Mouse (Mus musculus) embryonic facial prominence, embryonic 13.5 days (tissue): ENCODE measurements around the gene Eya4. TPM values are rescaled to one million over a fixed set of nuclear protein-coding genes. Genes with fewer than 3 reads are reported as not detected.

Source experiments
- ATAC-seq: fragments of 200-750 bp; cut with Nextera tagmentation; 2 replicates; pipeline ENCODE4 v1.8.0; 2017; ENCODE audit warnings: low read depth; ENCODE audit not compliant: insufficient number of reproducible peaks, insufficient read depth, low FRiP score, low TSS enrichment
- H3K27ac ChIP-seq: fragments of 300-500 bp; sonication (generic); 2 replicates; pipeline ENCODE4 v1.5.1; 2015; ENCODE audit warnings: moderate library complexity, mild to moderate bottlenecking, inconsistent platforms
- H3K27me3 ChIP-seq: fragments of 300-500 bp; sonication (generic); 2 replicates; pipeline ENCODE4 v1.6.1; 2015; ENCODE audit warnings: mild to moderate bottlenecking, inconsistent platforms
- H3K36me3 ChIP-seq: fragments of 300-500 bp; sonication (generic); 2 replicates; pipeline ENCODE4 v1.6.1; 2015; ENCODE audit warnings: mild to moderate bottlenecking, inconsistent platforms
- H3K4me1 ChIP-seq: fragments of 300-500 bp; sonication (generic); 2 replicates; pipeline ENCODE4 v1.6.1; 2015; ENCODE audit warnings: inconsistent platforms
- H3K4me2 ChIP-seq: fragments of 300-500 bp; sonication (generic); 2 replicates; pipeline ENCODE4 v1.6.1; 2015; ENCODE audit warnings: moderate library complexity, mild to moderate bottlenecking, inconsistent platforms
- H3K4me3 ChIP-seq: fragments of 300-500 bp; sonication (generic); 2 replicates; pipeline ENCODE4 v1.5.1; 2015; ENCODE audit warnings: mild to moderate bottlenecking, inconsistent platforms
- H3K9ac ChIP-seq: fragments of 300-500 bp; sonication (generic); 2 replicates; pipeline ENCODE4 v1.6.1; 2015; ENCODE audit warnings: mild to moderate bottlenecking, inconsistent platforms
- H3K9me3 ChIP-seq: fragments of 300-500 bp; sonication (generic); 2 replicates; pipeline ENCODE4 v1.6.1; 2016; ENCODE audit warnings: inconsistent platforms
- WGBS: fragments of 180-500 bp; shearing (Covaris S2); methylation state at CpG from one replicate; pipeline ENCODE4 v1.1.7; 2015; ENCODE audit warnings: mixed read lengths; 5-methylcytosine and 5-hydroxymethylcytosine counted together
- polyA plus RNA-seq: library from polyadenylated mRNA; unstranded; fragments of >200 nt; fragmentation: Nextera tagmentation; extraction: Ambion mirVana; gene quantifications from 2 replicates; pipeline ENCODE4 v1.2.1, GENCODE M21; 2015

Gene Eya4
- polyA plus RNA-seq, 1 experiment from 2014 or later: 13.1 TPM

DNA sequence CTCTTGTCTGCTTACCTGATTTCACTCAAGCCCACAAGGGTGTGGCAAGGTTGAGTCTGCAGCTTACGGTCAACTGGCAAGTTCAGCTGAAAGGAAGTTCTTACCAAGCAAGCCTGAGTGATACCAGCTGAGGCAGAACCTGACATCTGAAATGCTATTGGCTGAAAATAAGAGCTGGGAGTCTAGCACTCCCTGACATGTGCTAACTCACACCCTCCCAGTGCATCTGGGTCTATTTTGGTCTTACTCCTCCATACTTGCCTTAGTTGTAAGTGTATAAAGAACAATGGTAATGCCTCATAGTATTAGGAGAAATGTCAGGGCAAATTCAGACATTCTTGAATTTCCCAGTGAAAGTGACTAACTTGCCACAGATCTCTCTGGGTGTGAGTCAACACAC, 260.3 kb downstream of the Eya4 start:
- Histone ChIP-seq H3K27ac (no peak overlapping the region), H3K27me3 (no peaks in the 10 kb centered on the region), H3K4me2 (no peak overlapping the region), H3K4me1 (peaks cover 22% of the 10 kb centered on the region), H3K9ac (no peak overlapping the region), H3K9me3 (no peaks in the 10 kb centered on the region), H3K4me3 (no peak overlapping the region), H3K36me3 (no peaks in the 10 kb centered on the region)
- no peak for ATAC-seq
- WGBS: 70% methylated on average over 1 of the region's 1 CpGs

DNA sequence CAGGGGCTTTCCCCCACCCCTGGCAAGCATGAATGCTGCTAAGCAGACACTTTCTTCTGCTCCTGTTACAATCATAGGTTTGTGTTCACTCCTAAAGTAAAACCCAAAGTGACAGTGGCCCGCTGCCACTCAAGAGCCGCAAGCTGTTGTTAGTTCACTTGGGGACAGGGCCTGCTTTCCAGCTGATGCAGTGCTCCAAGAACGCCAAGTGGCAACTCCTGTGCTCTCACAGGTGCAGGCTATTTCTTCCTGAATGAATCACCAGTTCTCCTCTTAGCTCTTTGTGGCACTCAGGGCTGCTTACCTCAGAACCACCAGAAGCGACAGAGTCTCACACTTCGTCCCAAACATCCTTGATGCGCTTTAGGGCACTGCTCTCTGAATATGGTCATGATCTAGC, 261.3 kb downstream of the Eya4 start:
- Histone ChIP-seq H3K27ac (no peak overlapping the region), H3K9me3 (no peaks in the 10 kb centered on the region), H3K4me2 (no peak overlapping the region), H3K36me3 (no peaks in the 10 kb centered on the region), H3K27me3 (no peaks in the 10 kb centered on the region), H3K4me1 (peaks cover 22% of the 10 kb centered on the region), H3K9ac (no peak overlapping the region), H3K4me3 (no peak overlapping the region)
- ATAC-seq: no peak
- WGBS: 79% methylated on average over 6 of the region's 6 CpGs

DNA sequence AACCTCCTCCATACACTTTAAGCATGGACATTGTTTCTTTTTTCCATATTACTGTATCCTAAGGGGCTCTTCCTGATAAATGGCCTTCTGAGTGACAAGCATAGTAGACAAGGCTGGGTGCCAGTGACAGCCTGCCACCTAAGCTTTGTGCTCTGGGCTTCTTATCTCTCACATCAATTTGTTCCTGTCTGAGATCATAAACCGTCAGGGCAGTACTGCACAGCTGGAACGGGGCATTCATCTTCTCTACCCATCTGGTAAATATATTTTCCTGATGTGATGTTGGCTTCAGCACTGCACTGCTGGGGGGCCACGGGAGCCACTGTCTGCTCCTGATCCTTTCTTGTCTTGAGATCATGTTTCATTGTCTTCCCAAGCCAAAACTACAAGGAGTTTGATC, 261.8 kb downstream of the Eya4 start:
- Histone ChIP-seq H3K9me3 (no peaks in the 10 kb centered on the region), H3K27ac (no peak overlapping the region), H3K9ac (no peak overlapping the region), H3K4me1 (peaks cover 22% of the 10 kb centered on the region), H3K36me3 (no peaks in the 10 kb centered on the region), H3K4me2 (no peak overlapping the region), H3K27me3 (no peaks in the 10 kb centered on the region), H3K4me3 (no peak overlapping the region)
- ATAC-seq: no peak
- WGBS: 15% methylated on average over 3 of the region's 3 CpGs

DNA sequence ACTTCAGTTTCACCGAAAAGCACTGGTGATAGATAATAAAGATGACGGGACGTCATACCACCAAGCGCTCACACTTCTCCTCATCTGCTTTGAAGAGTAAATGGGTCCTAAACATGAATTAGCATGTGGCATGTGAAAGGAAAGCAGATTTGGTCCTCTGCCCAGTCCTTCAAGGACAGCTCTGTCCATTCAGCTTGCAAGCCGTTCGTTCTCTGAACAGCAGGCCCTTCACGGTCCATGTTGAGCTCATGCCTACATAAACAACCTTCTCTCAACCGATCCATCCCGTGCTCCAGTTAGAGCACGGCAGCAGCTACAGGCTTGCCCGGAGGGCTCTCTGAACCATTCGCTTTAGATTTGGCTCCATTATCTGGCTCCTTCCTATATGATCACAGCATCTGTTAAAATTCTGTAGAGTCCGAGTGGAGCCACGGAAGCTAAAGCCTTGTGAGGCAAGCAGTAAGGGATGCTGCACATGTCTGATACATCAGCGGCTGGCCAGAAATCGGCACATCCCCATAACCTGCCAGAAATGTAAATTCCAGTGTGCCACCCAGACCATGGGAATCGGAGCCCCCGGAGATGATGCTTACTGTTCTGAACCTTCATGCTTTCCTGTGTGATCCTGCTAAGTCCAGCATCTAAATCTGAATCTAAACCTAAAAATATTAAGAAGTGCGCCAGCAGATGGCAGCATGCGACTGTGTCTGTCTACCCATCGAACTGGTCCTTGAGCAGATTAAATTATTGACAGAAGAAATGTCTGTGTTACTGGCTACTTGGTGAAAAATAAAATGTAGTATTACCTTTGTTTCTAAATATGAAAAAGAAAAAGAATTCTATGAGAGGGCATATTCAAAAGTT, 264.0 kb downstream of the Eya4 start:
- ATAC-seq: no peak
- Histone ChIP-seq H3K9ac (no peak overlapping the region), H3K27me3 (0 out of 2 replicates have a peak, but pooled peaks cover 6% of the 10 kb centered on the region), H3K9me3 (no peaks in the 10 kb centered on the region), H3K4me2 (no peak overlapping the region), H3K36me3 (no peaks in the 10 kb centered on the region), H3K4me3 (no peak overlapping the region), H3K4me1 (peaks cover 12% of the 10 kb centered on the region), H3K27ac (no peak overlapping the region)
- WGBS: 67% methylated on average over 21 of the region's 21 CpGs

DNA sequence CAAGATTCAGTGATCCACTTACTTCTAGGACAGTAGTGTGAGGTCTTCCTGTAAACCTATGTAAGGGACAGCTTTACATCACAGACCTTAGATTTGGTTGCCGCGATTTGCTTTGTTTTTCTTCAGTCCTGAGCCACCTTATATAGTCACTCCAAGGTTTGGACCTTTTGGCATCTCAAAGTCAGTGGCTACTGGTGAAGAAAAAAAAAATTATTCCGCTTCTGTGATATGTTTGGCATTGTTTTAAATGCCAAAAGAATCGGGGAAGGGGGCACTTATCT, 269.1 kb downstream of the Eya4 start:
- no peaks in the 10 kb centered on the region for H3K9me3 ChIP-seq
- H3K27me3 ChIP-seq: 0 out of 2 replicates have a peak, but pooled peaks cover 6% of the 10 kb centered on the region
- no peak overlapping the region for H3K9ac ChIP-seq
- 30% methylated on average over 4 of the region's 4 CpGs for WGBS
- no peak overlapping the region for H3K27ac ChIP-seq
- no peak for ATAC-seq
- no peak overlapping the region for H3K4me2 ChIP-seq
- H3K4me3 ChIP-seq: no peak overlapping the region
- H3K36me3 ChIP-seq: no peaks in the 10 kb centered on the region
- H3K4me1 ChIP-seq: no peaks in the 10 kb centered on the region

DNA sequence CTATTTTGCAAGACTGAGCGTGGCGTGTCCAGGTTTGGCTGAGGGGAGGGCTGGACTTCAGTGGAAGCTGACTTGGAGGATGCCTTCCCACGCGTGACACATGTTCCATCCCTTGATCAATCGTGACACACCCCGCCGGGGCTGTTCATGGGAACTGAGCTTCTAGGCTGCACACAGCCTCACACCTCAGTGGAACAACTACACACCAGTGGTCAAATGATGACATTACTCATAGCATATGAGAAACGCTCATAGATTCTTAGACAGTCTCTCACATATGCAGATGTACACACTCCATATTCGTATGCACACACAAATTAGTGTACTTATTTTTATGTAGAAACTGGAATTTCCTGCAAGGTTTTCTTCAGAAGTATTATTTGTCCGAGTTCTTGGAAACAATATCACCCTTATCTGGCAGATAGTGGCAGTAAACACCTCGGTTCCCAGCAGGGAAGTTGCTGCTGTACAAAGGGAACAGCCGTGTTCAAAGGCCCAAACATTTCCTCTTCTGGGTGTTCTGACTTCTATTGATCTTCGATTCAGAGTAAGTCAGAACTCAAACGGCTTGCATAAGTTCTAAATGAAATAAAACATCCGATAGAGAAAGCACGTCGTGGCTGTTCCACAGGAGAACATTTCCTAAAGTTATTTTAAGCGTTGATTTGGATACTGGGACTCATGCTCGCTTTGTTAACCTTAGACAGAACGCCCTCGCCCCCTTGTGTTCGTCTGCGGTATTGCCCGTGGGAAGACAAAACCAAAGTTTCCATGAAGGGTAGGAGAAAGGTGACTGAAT, 269.6 kb downstream of the Eya4 start:
- Histone ChIP-seq H3K4me1 (no peaks in the 10 kb centered on the region), H3K36me3 (no peaks in the 10 kb centered on the region), H3K9ac (no peak overlapping the region), H3K27ac (no peak overlapping the region), H3K4me3 (no peak overlapping the region), H3K27me3 (0 out of 2 replicates have a peak, but pooled peaks cover 6% of the 10 kb centered on the region), H3K9me3 (no peaks in the 10 kb centered on the region), H3K4me2 (peak overlapping the region; percentile 40)
- ATAC-seq: no peak
- 39% methylated on average over 24 of the region's 24 CpGs for WGBS

DNA sequence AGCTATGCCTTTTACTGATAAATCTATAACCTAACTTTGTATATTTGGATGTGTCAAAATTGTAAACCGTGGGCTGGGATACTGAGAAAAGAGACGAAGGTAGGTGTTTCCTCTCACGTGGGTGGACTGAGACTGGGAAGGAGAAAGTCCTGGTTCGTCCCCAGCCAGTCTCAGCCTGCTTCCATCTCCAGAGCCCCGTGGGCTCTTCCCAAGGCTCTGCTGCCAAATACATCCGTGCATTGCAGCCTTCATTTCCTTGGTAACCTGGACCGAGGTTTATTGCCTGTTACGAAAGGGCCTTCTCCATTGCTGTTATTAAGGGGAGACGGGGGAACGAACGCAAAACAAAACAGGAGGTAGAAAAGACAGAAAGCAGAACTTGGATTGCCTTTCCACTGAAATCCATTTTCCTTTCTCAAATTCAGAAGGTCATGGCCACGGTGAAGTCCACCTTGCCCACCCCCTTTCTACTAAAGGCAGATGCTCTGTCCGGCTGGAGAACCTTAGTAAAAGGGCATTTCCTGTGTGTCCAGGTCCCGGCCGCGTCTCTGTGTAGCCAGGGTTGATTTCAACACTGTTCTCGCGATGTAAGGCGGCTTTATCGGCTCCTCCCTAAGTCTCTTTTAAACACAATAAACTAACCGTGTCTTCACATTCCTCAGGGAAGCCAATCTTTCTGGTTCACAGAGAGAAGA, 273.7 kb downstream of the Eya4 start:
- 65% methylated on average over 21 of the region's 21 CpGs for WGBS
- H3K4me3 ChIP-seq: no peak overlapping the region
- H3K27me3 ChIP-seq: no peaks in the 10 kb centered on the region
- no peaks in the 10 kb centered on the region for H3K36me3 ChIP-seq
- no peak overlapping the region for H3K9ac ChIP-seq
- H3K4me1 ChIP-seq: no peaks in the 10 kb centered on the region
- H3K27ac ChIP-seq: no peak overlapping the region
- peak overlapping the region; percentile 3 for H3K4me2 ChIP-seq
- ATAC-seq: no peak
- no peaks in the 10 kb centered on the region for H3K9me3 ChIP-seq

DNA sequence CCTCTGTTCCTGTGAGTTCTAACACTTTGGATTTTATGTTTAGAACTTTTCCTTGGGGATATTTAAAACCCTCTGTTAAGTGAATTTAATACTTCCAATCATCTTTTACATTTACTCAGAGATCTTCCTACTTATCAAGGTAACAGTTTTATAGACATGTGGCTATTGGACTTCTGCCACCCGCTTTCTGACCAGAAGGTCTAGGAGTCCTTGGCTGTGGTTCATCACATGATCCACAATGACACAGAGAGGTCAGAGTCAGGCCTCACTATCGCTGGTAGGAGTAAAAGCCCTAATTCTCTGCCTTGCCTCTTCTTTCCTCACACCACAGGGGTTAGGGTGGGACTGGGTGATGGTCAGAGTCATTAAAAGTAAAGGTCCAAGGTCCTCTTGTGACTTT, 277.2 kb downstream of the Eya4 start:
- no peak overlapping the region for H3K4me3 ChIP-seq
- H3K4me1 ChIP-seq: no peaks in the 10 kb centered on the region
- H3K27ac ChIP-seq: no peak overlapping the region
- no peaks in the 10 kb centered on the region for H3K27me3 ChIP-seq
- ATAC-seq: no peak
- no peak overlapping the region for H3K9ac ChIP-seq
- H3K4me2 ChIP-seq: no peak overlapping the region
- H3K9me3 ChIP-seq: no peaks in the 10 kb centered on the region
- H3K36me3 ChIP-seq: no peaks in the 10 kb centered on the region
- WGBS: 77% methylated on average over 2 of the region's 2 CpGs

DNA sequence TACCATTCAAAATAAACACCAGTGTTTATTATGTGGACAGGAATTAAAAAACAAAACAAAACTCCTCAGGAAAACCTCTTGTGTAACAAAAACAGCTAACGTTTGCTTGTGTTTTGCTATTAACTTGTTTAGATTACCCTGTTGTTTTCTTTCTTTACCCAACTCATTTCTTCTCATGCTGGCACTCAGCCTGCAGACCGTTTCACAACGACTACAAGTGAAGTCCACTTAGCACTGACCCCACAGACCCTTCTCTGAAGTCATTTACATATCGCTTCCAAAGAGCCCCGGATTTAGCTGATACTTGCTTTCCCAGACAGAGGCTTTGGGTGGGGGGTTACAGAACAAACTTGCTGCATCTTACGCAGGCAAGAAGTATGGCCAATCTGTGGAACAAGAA, 286.9 kb downstream of the Eya4 start:
- peaks cover 14% of the 10 kb centered on the region for H3K4me1 ChIP-seq
- no peak for ATAC-seq
- H3K27ac ChIP-seq: no peak overlapping the region
- 69% methylated on average over 6 of the region's 6 CpGs for WGBS
- no peak overlapping the region for H3K4me3 ChIP-seq
- no peaks in the 10 kb centered on the region for H3K36me3 ChIP-seq
- no peaks in the 10 kb centered on the region for H3K9me3 ChIP-seq
- no peak overlapping the region for H3K9ac ChIP-seq
- no peaks in the 10 kb centered on the region for H3K27me3 ChIP-seq
- no peak overlapping the region for H3K4me2 ChIP-seq

DNA sequence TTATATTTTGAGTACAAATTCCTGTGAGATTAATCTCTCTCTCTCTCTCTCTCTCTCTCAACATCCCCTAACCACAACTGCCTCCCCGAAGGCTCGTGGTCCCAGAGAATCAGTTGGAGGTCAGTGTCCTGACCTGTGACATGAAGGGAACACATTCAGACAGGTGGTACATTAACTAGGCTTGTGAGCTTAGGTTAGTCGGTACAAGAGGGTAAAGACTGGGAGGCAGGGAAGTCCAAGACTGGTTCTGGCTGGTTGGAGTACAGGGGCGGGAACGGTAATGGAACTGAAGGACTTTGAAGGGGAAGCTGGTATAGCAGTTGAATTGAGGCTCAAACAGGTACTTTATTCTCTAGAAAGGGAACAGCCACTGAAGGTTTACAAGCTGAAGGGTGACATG, 287.9 kb downstream of the Eya4 start:
- Histone ChIP-seq H3K36me3 (no peaks in the 10 kb centered on the region), H3K9ac (no peak overlapping the region), H3K4me1 (peaks cover 14% of the 10 kb centered on the region), H3K9me3 (no peaks in the 10 kb centered on the region), H3K4me2 (no peak overlapping the region), H3K4me3 (no peak overlapping the region), H3K27me3 (no peaks in the 10 kb centered on the region), H3K27ac (no peak overlapping the region)
- no peak for ATAC-seq
- WGBS: 81% methylated on average over 5 of the region's 5 CpGs

DNA sequence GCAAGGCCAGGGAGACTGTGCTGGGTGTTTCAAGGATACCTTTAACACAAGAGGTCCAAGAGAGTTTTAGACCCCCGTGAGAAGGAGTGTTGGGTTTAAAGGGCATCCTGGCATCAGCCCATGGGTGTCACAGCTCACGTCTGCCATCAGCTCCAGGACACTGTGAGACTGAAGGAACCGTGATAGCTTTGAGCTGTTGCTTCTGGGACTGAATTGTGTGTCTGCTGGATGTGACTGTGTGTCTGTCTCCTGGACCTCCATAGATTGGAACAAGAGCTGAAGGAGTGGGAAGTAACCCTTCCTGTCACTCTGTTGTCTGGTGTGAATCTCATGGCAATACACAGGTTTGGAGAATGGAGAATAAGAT, 289.9 kb downstream of the Eya4 start:
- no peaks in the 10 kb centered on the region for H3K27me3 ChIP-seq
- no peak overlapping the region for H3K4me3 ChIP-seq
- no peak for ATAC-seq
- H3K9ac ChIP-seq: no peak overlapping the region
- H3K27ac ChIP-seq: peak overlapping the region; percentile 55; the same call in 1 of the 2 replicates
- no peaks in the 10 kb centered on the region for H3K36me3 ChIP-seq
- 72% methylated on average over 3 of the region's 3 CpGs for WGBS
- H3K9me3 ChIP-seq: no peaks in the 10 kb centered on the region
- H3K4me1 ChIP-seq: peaks cover 14% of the 10 kb centered on the region
- H3K4me2 ChIP-seq: no peak overlapping the region
